Comparison of ENCODE assay signal across 8 mouse cellular contexts in the genomic region with DNA sequence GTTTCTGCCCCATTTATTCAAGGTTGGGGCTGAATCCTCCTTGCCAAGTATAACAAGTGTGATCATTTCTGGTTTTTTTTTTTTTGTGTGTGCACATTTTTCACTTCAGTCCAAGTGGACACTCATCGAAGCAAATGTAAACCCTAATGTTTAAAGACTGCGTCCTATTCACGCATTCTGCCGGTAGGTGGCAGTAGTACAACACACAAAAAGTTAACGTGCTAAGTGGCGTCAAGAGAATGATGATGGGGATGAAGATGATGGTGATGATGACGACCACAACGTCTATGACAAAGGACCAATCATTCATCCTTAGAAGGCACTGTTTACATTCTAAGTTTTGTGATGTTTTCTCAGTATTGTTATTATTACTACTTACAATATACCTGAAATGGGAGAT.
A peak's percentile ranks its signal among the peaks of the same experiment; 100 is the strongest.
DNase-seq lines count a peak whose midpoint lies in the region; ATAC-seq lines count a peak whose summit lies in the region.
"Had no signal": no experiment of that assay in that cellular context is flagged by ENCODE, and none has a peak within 500 bp of the region (broad histone marks: within the 10 kb centered on the region; RNA-seq: fewer than 3 reads in every experiment).

No protein-coding gene starts in this region.

- no peak overlapping the region for H3K4me3 ChIP-seq in forebrain, embryonic 11.5 days (ENCODE audit: low read depth, low read length)
- H3K4me3 ChIP-seq in midbrain, embryonic 12.5 days: no peak overlapping the region
- H3K4me3 ChIP-seq: neural tube, embryonic 12.5 days had no signal

- no peak overlapping the region for H3K27ac ChIP-seq in forebrain, embryonic 11.5 days (ENCODE audit: low read depth, low read length)
- H3K27ac ChIP-seq in midbrain, embryonic 12.5 days (replicated peaks): no peak overlapping the region
- H3K27ac ChIP-seq: neural tube, embryonic 12.5 days had no signal

- H3K36me3 ChIP-seq in forebrain, embryonic 11.5 days (ENCODE audit: control insufficient read depth, insufficient read depth, low read length): no peaks in the 10 kb centered on the region
- H3K36me3 ChIP-seq in midbrain, embryonic 12.5 days: no peaks in the 10 kb centered on the region
- H3K36me3 ChIP-seq: neural tube, embryonic 12.5 days had no signal

- DNase-seq in ovary, postnatal 14 days (ENCODE audit: low spot score): peak; percentile 31
- no peak for DNase-seq in ovary, postnatal 10 days (ENCODE audit: low spot score)
- peak; percentile 43 to 45 for DNase-seq in adrenal gland, postnatal 36 days
- peak; percentile 64 for DNase-seq in forebrain, embryonic 11.5 days (ENCODE audit: low spot score)
- DNase-seq in layer of hippocampus, postnatal 10 days (ENCODE audit: low spot score in 2 of 2): peak; percentile 68 to 71
- DNase-seq in spleen, adult 18-20 months: no peak

- no peaks in the 10 kb centered on the region for H3K4me1 ChIP-seq in forebrain, embryonic 11.5 days (replicated peaks; ENCODE audit: control insufficient read depth, insufficient read depth, low read length)
- no peaks in the 10 kb centered on the region for H3K4me1 ChIP-seq in midbrain, embryonic 12.5 days
- H3K4me1 ChIP-seq: neural tube, embryonic 12.5 days had no signal

- H3K27me3 ChIP-seq in forebrain, embryonic 11.5 days (ENCODE audit: control insufficient read depth, insufficient read depth, low read length): no peaks in the 10 kb centered on the region
- no peaks in the 10 kb centered on the region for H3K27me3 ChIP-seq in midbrain, embryonic 12.5 days
- H3K27me3 ChIP-seq: neural tube, embryonic 12.5 days had no signal

- no peak overlapping the region for H3K4me2 ChIP-seq in forebrain, embryonic 11.5 days (ENCODE audit: low read depth, low read length, severe bottlenecking)
- H3K4me2 ChIP-seq in midbrain, embryonic 12.5 days (replicated peaks): no peak overlapping the region
- H3K4me2 ChIP-seq: neural tube, embryonic 12.5 days had no signal

- ATAC-seq in forebrain, embryonic 11.5 days (replicated peaks; ENCODE audit: low FRiP score): peak; percentile 58; the same call in 1 of the 2 replicates
- ATAC-seq in midbrain, embryonic 12.5 days (ENCODE audit: low FRiP score, low read depth): 0 out of 2 replicates have a peak, but pooled peaks have one; percentile 39

- H3K9ac ChIP-seq in forebrain, embryonic 11.5 days (ENCODE audit: low read length): no peak overlapping the region
- H3K9ac ChIP-seq in midbrain, embryonic 12.5 days (replicated peaks): no peak overlapping the region
- H3K9ac ChIP-seq: neural tube, embryonic 12.5 days had no signal

- 14% methylated on average over 8 of the region's 8 CpGs for WGBS in forebrain, embryonic 11.5 days
- WGBS in midbrain, embryonic 12.5 days: 11% methylated on average over 8 of the region's 8 CpGs

- no peaks in the 10 kb centered on the region for H3K9me3 ChIP-seq in forebrain, embryonic 11.5 days (ENCODE audit: control insufficient read depth, low read length)
- H3K9me3 ChIP-seq in midbrain, embryonic 12.5 days: no peaks in the 10 kb centered on the region
- H3K9me3 ChIP-seq: neural tube, embryonic 12.5 days had no signal

Comparison
In these comparisons a context has a peak if more than half of its experiments do, and no peak if none do; other contexts are left out.
1. DNase-seq: peak in ovary, postnatal 14 days (single experiment), adrenal gland, postnatal 36 days (2 of 2), forebrain, embryonic 11.5 days (single experiment) and layer of hippocampus, postnatal 10 days (2 of 2); none in ovary, postnatal 10 days (single experiment) and spleen, adult 18-20 months (0 of 2).